Mouse (Mus musculus): ENCODE results near the gene Tpbgl. TPM values are rescaled to one million over a fixed set of nuclear protein-coding genes. Genes with fewer than 3 reads are reported as not detected.

The Tpbgl gene
- polyA plus RNA-seq, 1 experiment = 0.28 TPM

GRCm38 (mm10) chr7:99585976-99586375 is 40.9 kb downstream of the Tpbgl start:
- Histone ChIP-seq H3K4me3 (ENCODE audit: insufficient read depth, low read length) (no peak overlapping the region), H3K4me1 (ENCODE audit: control insufficient read depth, insufficient read depth, low read length) (no peaks in the 10 kb centered on the region), H3K27ac (ENCODE audit: insufficient read depth, low read length) (no peak overlapping the region)
- TF ChIP-seq POLR2A (IDR thresholded peaks at IDR 0.05; ENCODE audit: low read depth, low read length) (no peak), CTCF (IDR thresholded peaks at IDR 0.05; ENCODE audit: borderline replicate concordance, insufficient read depth, low read length) (no peak)

GRCm38 (mm10) chr7:99583625-99584024 is 43.3 kb downstream of the Tpbgl start:
- Histone ChIP-seq H3K4me3 (ENCODE audit: insufficient read depth, low read length) (no peak overlapping the region), H3K27ac (ENCODE audit: insufficient read depth, low read length) (no peak overlapping the region), H3K4me1 (ENCODE audit: control insufficient read depth, insufficient read depth, low read length) (no peaks in the 10 kb centered on the region; the same call in 1 of the 2 replicates)
- TF ChIP-seq POLR2A (IDR thresholded peaks at IDR 0.05; ENCODE audit: low read depth, low read length) (no peak), CTCF (IDR thresholded peaks at IDR 0.05; ENCODE audit: borderline replicate concordance, insufficient read depth, low read length) (no peak)

GRCm38 (mm10) chr7:99582867-99583266 is 44.0 kb downstream of the Tpbgl start:
- Histone ChIP-seq H3K4me3 (ENCODE audit: insufficient read depth, low read length) (no peak overlapping the region), H3K27ac (ENCODE audit: insufficient read depth, low read length) (no peak overlapping the region)
- TF ChIP-seq CTCF (IDR thresholded peaks at IDR 0.05; ENCODE audit: borderline replicate concordance, insufficient read depth, low read length) = no peak
- TF ChIP-seq POLR2A (IDR thresholded peaks at IDR 0.05; ENCODE audit: low read depth, low read length) = no peak

GRCm38 (mm10) chr7:99582306-99582705 is 44.6 kb downstream of the Tpbgl start:
- Histone ChIP-seq H3K4me1 (ENCODE audit: control insufficient read depth, insufficient read depth, low read length) (no peaks in the 10 kb centered on the region; the same call in 1 of the 2 replicates), H3K4me3 (ENCODE audit: insufficient read depth, low read length) (no peak overlapping the region), H3K27ac (ENCODE audit: insufficient read depth, low read length) (no peak overlapping the region)
- TF ChIP-seq CTCF (IDR thresholded peaks at IDR 0.05; ENCODE audit: borderline replicate concordance, insufficient read depth, low read length) = no peak
- no peak for TF ChIP-seq POLR2A (IDR thresholded peaks at IDR 0.05; ENCODE audit: low read depth, low read length)

More at GRCm38 (mm10) chr7:99582867-99583266, 44.0 kb downstream of the Tpbgl start:
- no peaks in the 10 kb centered on the region; the same call in 1 of the 2 replicates for H3K4me1 ChIP-seq (ENCODE audit: control insufficient read depth, insufficient read depth, low read length)

- no peaks in the 10 kb centered on the region; the same call in 1 of the 2 replicates for H3K4me1 ChIP-seq (ENCODE audit: control insufficient read depth, insufficient read depth, low read length)
- no peak overlapping the region for H3K27ac ChIP-seq (ENCODE audit: insufficient read depth, low read length)
- no peak overlapping the region for H3K4me3 ChIP-seq (ENCODE audit: insufficient read depth, low read length)
- no peak for TF ChIP-seq POLR2A (IDR thresholded peaks at IDR 0.05; ENCODE audit: low read depth, low read length)
- no peak for TF ChIP-seq CTCF (IDR thresholded peaks at IDR 0.05; ENCODE audit: borderline replicate concordance, insufficient read depth, low read length)
Measured at GRCm38 (mm10) chr7:99580247-99580646, 46.7 kb downstream of the Tpbgl start.

- no peak overlapping the region for H3K4me3 ChIP-seq (ENCODE audit: insufficient read depth, low read length)
- H3K4me1 ChIP-seq (ENCODE audit: control insufficient read depth, insufficient read depth, low read length) = no peaks in the 10 kb centered on the region; the same call in 1 of the 2 replicates
- TF ChIP-seq POLR2A (IDR thresholded peaks at IDR 0.05; ENCODE audit: low read depth, low read length) = no peak
- TF ChIP-seq CTCF (IDR thresholded peaks at IDR 0.05; ENCODE audit: borderline replicate concordance, insufficient read depth, low read length) = no peak
- H3K27ac ChIP-seq (ENCODE audit: insufficient read depth, low read length) = no peak overlapping the region
Measured at GRCm38 (mm10) chr7:99579491-99580190, 47.3 kb downstream of the Tpbgl start.

- TF ChIP-seq CTCF (IDR thresholded peaks at IDR 0.05; ENCODE audit: borderline replicate concordance, insufficient read depth, low read length) (no peak), POLR2A (IDR thresholded peaks at IDR 0.05; ENCODE audit: low read depth, low read length) (no peak)
- no peaks in the 10 kb centered on the region; the same call in 1 of the 2 replicates for H3K4me1 ChIP-seq (ENCODE audit: control insufficient read depth, insufficient read depth, low read length)
- no peak overlapping the region for H3K27ac ChIP-seq (ENCODE audit: insufficient read depth, low read length)
- H3K4me3 ChIP-seq (ENCODE audit: insufficient read depth, low read length) = no peak overlapping the region
Measured at GRCm38 (mm10) chr7:99578246-99578645, 48.7 kb downstream of the Tpbgl start.

Other genes starting within 250 kb of the Tpbgl start
- gene Gdpd5, start 245.7 kb downstream of the Tpbgl start, polyA plus RNA-seq (2011; ENCODE audit: insufficient read length, low read depth, missing spikeins) = 12.0 and 12.6 TPM in 2 replicates
- not detected in 2 replicates for gene Klhl35, start 161.1 kb downstream of the Tpbgl start, polyA plus RNA-seq (2011; ENCODE audit: insufficient read length, low read depth, missing spikeins)
- gene Rps3, start 143.4 kb downstream of the Tpbgl start, polyA plus RNA-seq (2011; ENCODE audit: insufficient read length, low read depth, missing spikeins) = 1,504 and 1,592 TPM in 2 replicates
- 6.4 and 6.6 TPM in 2 replicates for gene Arrb1, start 91.6 kb downstream of the Tpbgl start, polyA plus RNA-seq (2011; ENCODE audit: insufficient read length, low read depth, missing spikeins)
- 0.23 TPM in 1 of 2 replicates, not detected in the other for gene Slco2b1, start 84.2 kb upstream of the Tpbgl start, polyA plus RNA-seq (2011; ENCODE audit: insufficient read length, low read depth, missing spikeins)
- not detected in 2 replicates for gene Olfr520, start 103.2 kb upstream of the Tpbgl start, polyA plus RNA-seq (2011; ENCODE audit: insufficient read length, low read depth, missing spikeins)
- not detected in 2 replicates for gene Olfr521, start 136.4 kb upstream of the Tpbgl start, polyA plus RNA-seq (2011; ENCODE audit: insufficient read length, low read depth, missing spikeins)
- 1.9 and 2.3 TPM in 2 replicates for gene Neu3, start 201.3 kb upstream of the Tpbgl start, polyA plus RNA-seq (2011; ENCODE audit: insufficient read length, low read depth, missing spikeins)
- 0.27 and 0.81 TPM in 2 replicates for gene Xrra1, start 232.0 kb upstream of the Tpbgl start, polyA plus RNA-seq (2011; ENCODE audit: insufficient read length, low read depth, missing spikeins)
- gene Spcs2, start 236.4 kb upstream of the Tpbgl start, polyA plus RNA-seq (2011; ENCODE audit: insufficient read length, low read depth, missing spikeins) = 132 and 168 TPM in 2 replicates